Mouse (Mus musculus): Measurements from ENCODE around the gene Gpr15. TPM values are rescaled to one million over a fixed set of nuclear protein-coding genes. Genes with fewer than 3 reads are reported as not detected.

The Gpr15 gene
- polyA plus RNA-seq, 1 experiment from 2014 or later: not detected

DNA sequence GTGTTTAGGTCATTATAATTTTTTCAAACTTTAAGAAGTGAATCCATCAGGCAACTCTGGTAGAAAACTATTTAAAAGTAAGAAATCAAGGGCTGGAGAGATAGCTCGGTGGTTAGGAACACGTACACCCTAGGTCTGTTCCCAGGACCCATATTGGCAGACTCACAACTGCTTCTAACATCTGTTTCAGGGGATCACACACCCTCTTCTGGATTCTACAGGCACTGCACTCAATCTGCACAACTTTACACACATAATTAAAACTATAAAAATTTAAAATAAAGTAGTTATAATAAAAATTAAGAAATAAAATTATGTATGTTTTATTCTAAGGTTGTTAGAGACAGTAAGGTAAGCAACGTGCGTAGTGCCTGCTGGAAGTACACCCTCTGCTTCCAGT is 19.3 kb upstream of the Gpr15 start:
- TF ChIP-seq CTCF (IDR thresholded peaks at IDR 0.05; ENCODE audit: low read depth): peak; percentile 12; the same call in 1 of the 2 replicates
- DNase-seq (ENCODE audit: low spot score): no peak
- H3K36me3 ChIP-seq (ENCODE audit: insufficient read depth, low read length): peaks cover 4% of the 10 kb centered on the region; the same call in 1 of the 2 replicates
- no peak for ATAC-seq (replicated peaks; ENCODE audit: low FRiP score, low read depth)
- no peak overlapping the region for H3K27ac ChIP-seq
- no peak overlapping the region for H3K4me2 ChIP-seq (ENCODE audit: low read length)
- no peak overlapping the region for H3K4me3 ChIP-seq (replicated peaks; ENCODE audit: low read depth, low read length)
- no peaks in the 10 kb centered on the region for H3K27me3 ChIP-seq (ENCODE audit: insufficient read depth, low read length)
- no peaks in the 10 kb centered on the region for H3K9me3 ChIP-seq (replicated peaks; ENCODE audit: low read length)
- no peaks in the 10 kb centered on the region for H3K4me1 ChIP-seq (replicated peaks; ENCODE audit: insufficient read depth, low read length)
- no peak overlapping the region for H3K9ac ChIP-seq (ENCODE audit: low read depth, low read length)
- WGBS: 87% methylated on average over 4 of the region's 4 CpGs

DNA sequence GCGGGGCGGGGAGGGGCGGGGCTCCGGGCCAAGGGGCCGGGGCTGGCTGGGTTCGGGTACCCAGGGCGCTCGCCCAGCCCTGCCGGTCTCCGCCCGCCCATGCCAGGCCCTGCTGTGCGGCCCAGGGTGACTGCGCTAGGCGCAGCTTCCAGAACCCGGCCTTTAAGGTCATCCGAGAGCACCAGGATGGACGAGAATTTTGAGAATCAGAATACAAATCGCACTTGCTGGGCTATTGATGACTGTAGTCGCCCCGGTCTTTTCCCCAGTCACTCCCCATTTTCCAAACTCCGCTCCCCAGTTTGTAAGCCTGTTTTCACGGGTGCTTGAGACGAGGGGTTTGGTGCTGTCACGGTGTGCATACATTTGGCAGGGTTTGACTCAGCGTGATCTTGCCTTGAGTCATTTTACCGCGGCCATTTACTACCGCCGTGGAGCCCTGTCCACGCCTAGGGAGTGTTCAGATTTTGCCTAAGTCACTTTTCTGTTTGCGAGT is 9.4 kb upstream of the Gpr15 start:
- DNase-seq (ENCODE audit: low spot score): no peak
- peak; percentile 91 for ATAC-seq (replicated peaks; ENCODE audit: low FRiP score, low read depth)
- under 1% methylated on average over 29 of the region's 31 CpGs for WGBS
- peak overlapping the region; percentile 72 for H3K9ac ChIP-seq (ENCODE audit: low read depth, low read length)
- H3K27ac ChIP-seq: peak overlapping the region; percentile 85
- peak overlapping the region; percentile 78 for H3K4me2 ChIP-seq (ENCODE audit: low read length)
- H3K36me3 ChIP-seq (ENCODE audit: insufficient read depth, low read length): peaks cover 30% of the 10 kb centered on the region
- H3K9me3 ChIP-seq (replicated peaks; ENCODE audit: low read length): no peaks in the 10 kb centered on the region
- no peaks in the 10 kb centered on the region for H3K27me3 ChIP-seq (ENCODE audit: insufficient read depth, low read length)
- H3K4me1 ChIP-seq (replicated peaks; ENCODE audit: insufficient read depth, low read length): no peaks in the 10 kb centered on the region
- no peak for TF ChIP-seq CTCF (IDR thresholded peaks at IDR 0.05; ENCODE audit: low read depth)
- H3K4me3 ChIP-seq (replicated peaks; ENCODE audit: low read depth, low read length): peak overlapping the region; percentile 84

DNA sequence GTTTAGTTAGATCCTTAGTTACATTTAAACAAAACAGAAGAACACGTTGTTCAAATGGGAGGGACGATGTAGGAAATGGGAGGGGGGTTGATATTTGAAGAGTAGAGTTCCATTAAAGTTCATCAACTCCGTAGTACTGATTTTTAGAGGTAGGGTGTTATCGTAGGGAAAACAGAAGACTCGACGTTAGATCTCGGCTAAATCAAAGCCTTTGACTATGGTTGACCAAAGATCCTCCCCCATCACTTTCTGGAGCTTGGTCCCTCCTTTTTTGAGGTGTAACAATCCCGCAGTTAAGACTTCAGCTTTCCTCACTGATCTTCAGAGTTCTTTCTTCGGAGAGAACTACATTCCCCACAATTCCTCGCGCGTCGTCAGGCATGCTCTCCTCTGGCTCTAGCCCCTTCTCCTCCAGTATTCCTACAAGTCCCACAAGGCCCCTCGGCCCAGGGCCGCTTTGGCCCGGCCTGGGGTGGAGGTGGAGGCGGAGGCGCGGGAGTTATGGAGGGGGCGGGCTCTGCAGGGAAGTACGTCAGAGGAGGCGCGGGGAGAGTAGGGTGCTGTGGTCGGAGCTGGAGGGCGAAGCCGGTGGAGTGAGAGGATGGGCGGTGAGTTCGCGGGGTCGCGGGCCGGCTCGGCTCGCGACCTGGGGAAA is 8.7 kb upstream of the Gpr15 start, which contains the start of gene Cldnd1:
Gene Cldnd1 (plus strand): TSS at position 434 of the 655 bp plus-strand sequence.
- H3K9me3 ChIP-seq (replicated peaks; ENCODE audit: low read length): no peaks in the 10 kb centered on the region
- H3K9ac ChIP-seq (ENCODE audit: low read depth, low read length): peak within 1 kb of the TSS; percentile 72
- TF ChIP-seq CTCF (IDR thresholded peaks at IDR 0.05; ENCODE audit: low read depth): no peak
- 1% methylated on average over 34 of the region's 35 CpGs for WGBS
- peaks cover 25% of the 10 kb centered on the region for H3K36me3 ChIP-seq (ENCODE audit: insufficient read depth, low read length)
- H3K4me1 ChIP-seq (replicated peaks; ENCODE audit: insufficient read depth, low read length): no peaks in the 10 kb centered on the region
- peak within 1 kb of the TSS; percentile 84 for H3K4me3 ChIP-seq (replicated peaks; ENCODE audit: low read depth, low read length)
- peak within 1 kb of the TSS; percentile 85 for H3K27ac ChIP-seq
- peak; percentile 100 for ATAC-seq (replicated peaks; ENCODE audit: low FRiP score, low read depth)
- peak within 1 kb of the TSS; percentile 78 for H3K4me2 ChIP-seq (ENCODE audit: low read length)
- peak; percentile 99 for DNase-seq (ENCODE audit: low spot score)
- no peaks in the 10 kb centered on the region for H3K27me3 ChIP-seq (ENCODE audit: insufficient read depth, low read length)

- H3K27me3 ChIP-seq (ENCODE audit: insufficient read depth, low read length): no peaks in the 10 kb centered on the region
- WGBS: 78% methylated on average over 11 of the region's 11 CpGs
- H3K4me1 ChIP-seq (replicated peaks; ENCODE audit: insufficient read depth, low read length): no peaks in the 10 kb centered on the region
- no peak overlapping the region for H3K27ac ChIP-seq
- no peak overlapping the region for H3K9ac ChIP-seq (ENCODE audit: low read depth, low read length)
- H3K36me3 ChIP-seq (ENCODE audit: insufficient read depth, low read length): peaks cover 18% of the 10 kb centered on the region
- DNase-seq (ENCODE audit: low spot score) (no peak), ATAC-seq (replicated peaks; ENCODE audit: low FRiP score, low read depth) (no peak)
- H3K9me3 ChIP-seq (replicated peaks; ENCODE audit: low read length): no peaks in the 10 kb centered on the region
- peak overlapping the region; percentile 78 for H3K4me2 ChIP-seq (ENCODE audit: low read length)
- no peak for TF ChIP-seq CTCF (IDR thresholded peaks at IDR 0.05; ENCODE audit: low read depth)
- H3K4me3 ChIP-seq (replicated peaks; ENCODE audit: low read depth, low read length): peak overlapping the region; percentile 84
These were observed 8.0 kb upstream of the Gpr15 start for GRCm38 (mm10) chr16:58726680-58727476.

- H3K9ac ChIP-seq (ENCODE audit: low read depth, low read length): no peak overlapping the region
- no peaks in the 10 kb centered on the region for H3K36me3 ChIP-seq (ENCODE audit: insufficient read depth, low read length)
- no peaks in the 10 kb centered on the region for H3K27me3 ChIP-seq (ENCODE audit: insufficient read depth, low read length)
- no peak overlapping the region for H3K4me2 ChIP-seq (ENCODE audit: low read length)
- ATAC-seq (replicated peaks; ENCODE audit: low FRiP score, low read depth) (no peak), DNase-seq (ENCODE audit: low spot score) (no peak)
- TF ChIP-seq CTCF (IDR thresholded peaks at IDR 0.05; ENCODE audit: low read depth): no peak
- H3K4me3 ChIP-seq (replicated peaks; ENCODE audit: low read depth, low read length): no peak overlapping the region
- H3K27ac ChIP-seq: no peak overlapping the region
- H3K4me1 ChIP-seq (replicated peaks; ENCODE audit: insufficient read depth, low read length): no peaks in the 10 kb centered on the region
- H3K9me3 ChIP-seq (replicated peaks; ENCODE audit: low read length): no peaks in the 10 kb centered on the region
- WGBS: 88% methylated on average over 2 of the region's 2 CpGs
These were observed 3.4 kb upstream of the Gpr15 start for GRCm38 (mm10) chr16:58722292-58722691.

DNA sequence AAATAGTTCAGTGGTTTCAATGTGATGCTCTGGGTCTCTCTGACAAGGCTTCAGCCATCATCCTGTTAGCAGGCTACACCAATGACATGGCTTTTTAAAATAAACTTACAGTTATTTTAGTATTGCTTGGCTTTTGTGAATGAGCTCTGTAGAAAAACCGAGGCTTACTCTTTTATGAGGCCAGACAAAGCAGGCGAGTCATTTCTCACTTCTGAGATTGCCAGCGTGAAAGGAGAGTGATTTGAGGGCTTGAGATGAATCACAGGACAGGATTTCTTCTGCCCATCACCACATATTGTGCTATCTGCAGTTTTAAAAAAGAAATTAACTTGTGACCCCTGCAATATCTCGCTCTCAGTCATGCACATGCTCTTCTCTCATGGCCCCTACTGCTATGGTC is 3.9 kb downstream of the Gpr15 start:
- no peaks in the 10 kb centered on the region for H3K36me3 ChIP-seq (ENCODE audit: insufficient read depth, low read length)

More for the DNA sequence above, 3.9 kb downstream of the Gpr15 start:
- no peaks in the 10 kb centered on the region for H3K4me1 ChIP-seq (replicated peaks; ENCODE audit: insufficient read depth, low read length)
- no peak overlapping the region for H3K4me2 ChIP-seq (ENCODE audit: low read length)
- TF ChIP-seq CTCF (IDR thresholded peaks at IDR 0.05; ENCODE audit: low read depth): no peak
- 63% methylated on average over 4 of the region's 4 CpGs for WGBS
- H3K9me3 ChIP-seq (replicated peaks; ENCODE audit: low read length): no peaks in the 10 kb centered on the region
- no peak for ATAC-seq (replicated peaks; ENCODE audit: low FRiP score, low read depth)
- no peak overlapping the region for H3K4me3 ChIP-seq (replicated peaks; ENCODE audit: low read depth, low read length)
- H3K9ac ChIP-seq (ENCODE audit: low read depth, low read length): no peak overlapping the region
- DNase-seq (ENCODE audit: low spot score): no peak
- H3K27ac ChIP-seq: no peak overlapping the region
- no peaks in the 10 kb centered on the region for H3K27me3 ChIP-seq (ENCODE audit: insufficient read depth, low read length)

Data from kidney, postnatal 0 days (tissue).